Mouse (Mus musculus) spleen, postnatal 4 days (tissue): Measurements from ENCODE around the gene Stum.
A peak's percentile ranks its signal among the peaks of the same experiment; 100 is the strongest.
"Not testable (repeated sequence)": the region's sequence is repeated elsewhere in the genome, so short reads cannot be mapped to it uniquely, and the experiment has no call there.

ENCODE experiments used
- DNase-seq, 2 experiments: peaks; one replicate each; pipeline ENCODE4 v3.0.0; 2022; ENCODE audit warnings: low spot score in 2 of 2

The Stum gene

GRCm38 (mm10) chr1:180405576-180406335, 77.5 kb downstream of the Stum start:
- DNase-seq, result no peak

GRCm38 (mm10) chr1:180404706-180405105, 78.6 kb downstream of the Stum start:
- no peak for DNase-seq

DNA sequence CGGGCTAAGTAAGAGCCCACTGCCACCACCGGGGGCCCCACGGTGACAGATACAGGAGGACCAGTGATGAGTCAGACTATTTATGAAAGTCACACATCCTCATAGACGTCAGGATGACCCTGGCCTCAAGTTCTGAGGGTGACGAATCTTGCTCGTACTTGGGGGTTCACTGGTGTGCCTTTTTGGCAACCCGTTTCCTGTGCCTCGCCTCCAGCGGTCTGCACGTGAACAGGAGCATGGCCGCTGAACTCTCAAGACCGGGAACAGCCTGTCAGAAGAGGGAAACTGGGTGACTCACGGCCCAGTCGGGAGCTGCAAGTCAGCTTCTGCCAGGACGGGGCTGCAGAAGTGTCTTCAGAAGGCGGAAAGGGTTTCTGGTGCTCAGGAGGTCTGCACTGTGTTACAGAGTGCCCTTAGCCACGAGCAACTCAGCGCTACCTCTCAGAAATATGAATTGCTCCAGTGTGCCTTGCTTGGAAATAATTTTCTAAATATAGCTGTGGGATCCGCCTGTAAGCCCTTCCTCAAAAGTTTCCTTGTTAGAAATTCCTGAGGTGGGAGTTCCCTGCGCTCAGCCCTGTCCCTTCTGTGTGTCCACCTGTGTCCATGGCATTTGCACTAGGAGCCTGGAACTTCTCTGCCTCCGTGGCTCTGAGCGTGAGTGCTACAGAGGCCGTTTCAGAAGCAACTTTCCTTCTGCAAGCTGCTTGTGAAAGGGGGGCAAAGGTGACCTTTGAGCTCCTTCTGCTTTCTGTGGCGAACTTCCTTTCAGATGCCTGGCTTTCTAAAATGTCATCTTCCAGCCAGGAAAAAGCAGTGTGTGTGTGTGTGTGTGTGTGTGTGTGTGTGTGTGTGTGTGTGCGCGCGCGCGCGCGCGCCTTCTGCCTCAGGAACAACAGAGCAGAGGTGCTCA, 79.4 kb downstream of the Stum start:
- peak in 1 of 2 experiments; percentile 37 for DNase-seq

DNA sequence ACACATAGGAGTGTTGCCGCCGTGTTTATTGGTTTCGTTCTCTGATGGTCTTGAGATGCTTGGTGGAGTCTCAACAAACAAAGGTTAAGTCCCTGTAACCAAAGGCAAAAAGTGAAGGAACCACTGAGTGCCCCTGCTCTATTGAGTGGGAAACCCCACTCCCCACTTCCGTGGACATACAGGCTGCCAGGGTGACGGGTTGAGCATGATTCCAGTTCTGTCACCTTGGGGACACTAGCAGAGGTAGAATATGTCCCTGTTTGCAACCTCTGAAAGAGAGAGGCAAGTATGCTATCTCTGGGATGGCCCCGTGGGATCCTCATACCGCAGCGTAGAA, 80.0 kb downstream of the Stum start:
- no peak for DNase-seq

DNA sequence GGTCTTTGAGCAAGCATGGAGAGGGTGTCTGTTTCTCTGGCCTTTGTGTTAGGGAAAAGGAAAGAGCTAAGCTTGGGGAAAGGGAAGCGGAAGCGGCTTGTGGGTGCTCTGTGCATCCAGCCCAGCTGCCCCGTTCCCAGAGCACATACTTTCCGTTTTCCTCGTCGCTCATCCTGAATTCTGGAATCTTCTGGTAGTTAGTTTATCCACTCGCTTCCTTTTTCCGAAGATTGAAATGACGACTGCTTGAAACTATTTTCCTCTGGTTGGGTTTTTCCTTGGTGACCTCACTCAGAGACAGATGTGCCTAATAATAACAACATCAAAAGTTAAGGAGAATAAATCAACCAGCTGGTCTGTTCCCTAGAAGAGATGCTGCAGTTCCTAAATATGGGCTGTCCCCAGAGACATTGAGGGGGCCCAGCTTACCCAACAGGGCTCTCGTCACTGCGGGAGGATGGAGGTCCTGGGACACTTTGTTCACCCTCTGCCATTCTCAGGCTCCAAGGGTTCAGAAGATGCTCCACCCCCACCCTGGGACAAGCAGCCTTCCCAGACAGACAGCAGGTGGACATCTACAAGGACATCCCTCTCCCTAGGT, 80.7 kb downstream of the Stum start:
- no peak for DNase-seq

- DNase-seq, result no peak
These were observed 81.6 kb downstream of the Stum start for GRCm38 (mm10) chr1:180401725-180402124.

GRCm38 (mm10) chr1:180400691-180401455, 82.4 kb downstream of the Stum start:
- no peak for DNase-seq

- DNase-seq, result no peak
These were observed 84.9 kb downstream of the Stum start for GRCm38 (mm10) chr1:180398446-180398845.

- no peak for DNase-seq
These were observed 85.6 kb downstream of the Stum start for GRCm38 (mm10) chr1:180397734-180398133.

DNA sequence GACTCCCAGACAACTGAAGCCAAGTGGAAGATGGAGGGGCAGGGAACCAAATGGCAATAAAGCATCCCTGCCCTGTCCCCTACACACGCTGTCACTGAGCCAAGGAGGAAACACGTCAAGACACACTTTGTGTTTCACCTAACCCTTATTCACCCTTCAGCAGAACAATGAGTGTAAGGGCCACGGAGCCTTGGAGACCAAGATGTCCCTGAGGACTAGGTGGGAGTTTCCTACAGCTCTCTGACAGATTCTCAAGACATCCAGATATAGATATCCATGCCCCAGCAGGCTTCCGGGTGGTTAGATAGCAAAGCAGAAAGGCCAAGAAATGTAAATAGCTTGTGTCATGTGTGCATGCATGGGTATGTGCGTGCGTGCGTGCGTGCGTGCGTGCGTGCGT, 89.4 kb downstream of the Stum start:
- no peak for DNase-seq

DNA sequence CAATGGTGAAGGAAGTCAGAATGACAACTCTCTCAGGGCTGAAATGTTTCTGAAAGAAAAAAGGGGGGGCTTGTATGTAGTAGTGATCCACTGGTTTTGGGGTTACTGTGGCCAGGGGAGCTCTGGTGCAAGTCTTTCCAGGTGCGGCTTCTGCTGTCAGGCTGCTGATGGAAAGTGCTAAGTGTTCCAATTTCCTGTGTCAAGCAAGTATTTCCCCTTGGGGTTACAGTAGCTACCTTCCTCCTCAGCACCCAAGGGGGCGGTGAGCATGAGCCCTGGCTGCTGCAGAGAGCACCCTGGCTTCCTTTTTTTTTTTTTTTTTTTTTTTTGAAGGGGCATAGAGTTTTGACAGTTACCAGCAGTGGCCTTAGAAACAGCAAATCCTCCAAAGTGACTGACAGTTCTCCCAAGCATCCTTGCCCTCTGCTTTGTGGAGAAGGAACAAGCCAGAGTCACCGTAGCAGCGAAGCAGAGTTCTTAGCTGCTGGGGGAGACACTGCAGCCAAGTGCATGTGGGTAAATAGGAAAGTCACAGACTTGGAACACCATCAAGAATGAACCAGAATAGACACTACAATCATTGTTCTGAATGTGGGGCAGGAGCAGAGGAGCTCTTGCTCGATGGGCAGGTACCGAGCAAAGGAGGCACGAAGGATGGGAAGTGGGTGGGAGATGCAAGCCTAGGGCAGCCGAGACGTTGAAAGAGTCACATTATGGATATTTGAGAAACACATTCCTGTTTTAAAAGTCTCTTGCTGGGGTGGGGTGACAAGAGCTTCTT, 90.1 kb downstream of the Stum start:
- no peak for DNase-seq

GRCm38 (mm10) chr1:180392137-180392798, 91.0 kb downstream of the Stum start:
- DNase-seq, result no peak

DNA sequence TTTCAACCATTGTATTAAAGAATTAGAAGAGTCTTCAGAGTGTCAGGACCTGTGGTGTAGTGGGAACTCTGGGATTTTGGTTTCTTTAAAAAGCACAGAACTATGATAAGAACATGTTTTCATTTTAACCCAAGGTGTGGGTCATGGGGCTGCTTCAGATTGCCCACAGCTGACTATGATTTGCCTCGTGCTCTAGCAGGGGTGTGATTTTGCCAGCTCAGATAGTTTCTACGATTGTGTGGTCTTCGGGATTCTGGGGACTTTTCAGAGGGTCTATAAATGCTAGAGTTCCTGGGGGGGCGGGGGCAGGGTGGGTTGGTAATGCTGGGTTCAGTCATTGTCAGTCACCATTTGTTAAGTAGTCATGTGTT, 91.7 kb downstream of the Stum start:
- DNase-seq, result no peak

DNA sequence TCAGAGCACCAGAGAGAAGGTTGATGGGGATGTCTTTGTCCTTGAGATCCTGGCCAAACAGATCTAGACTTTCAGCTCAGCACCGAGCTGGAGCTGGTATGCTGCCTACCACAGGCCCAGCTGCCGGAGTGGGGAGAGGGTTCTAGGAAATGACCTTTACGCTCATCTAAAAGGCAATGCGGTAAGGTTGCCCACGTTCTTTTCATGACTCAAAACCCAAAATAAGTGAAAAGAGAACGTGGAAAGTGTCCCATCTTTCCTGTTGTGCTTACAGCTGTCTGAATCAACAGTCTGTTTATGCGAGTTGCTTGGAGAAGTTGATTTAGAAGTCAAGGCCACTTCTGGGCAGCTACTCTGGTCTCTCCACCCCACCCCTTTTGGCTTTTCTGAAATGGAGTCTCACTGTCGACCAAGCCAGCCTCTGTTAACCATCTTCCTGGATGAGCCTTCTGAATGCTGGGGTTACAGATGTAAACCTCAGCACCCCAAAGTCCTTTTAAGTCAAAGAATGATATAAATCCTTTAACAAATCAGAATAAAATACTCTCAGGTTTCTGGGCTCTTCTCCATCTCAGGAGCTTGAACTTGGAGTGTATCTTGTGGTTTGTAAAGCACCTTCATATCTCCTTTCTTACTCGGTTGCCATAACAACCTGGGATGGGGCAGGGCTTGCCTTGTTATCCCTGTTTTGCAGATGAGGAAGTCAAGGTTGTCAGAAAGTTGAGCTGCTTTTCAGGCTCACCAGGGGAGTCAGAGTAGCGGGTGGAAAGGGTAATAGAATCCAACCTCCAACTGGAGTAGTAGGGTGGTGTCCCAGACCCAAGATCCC, 92.3 kb downstream of the Stum start:
- DNase-seq, result no peak

- no peak for DNase-seq
These were observed 93.0 kb downstream of the Stum start for GRCm38 (mm10) chr1:180390321-180390731.

DNA sequence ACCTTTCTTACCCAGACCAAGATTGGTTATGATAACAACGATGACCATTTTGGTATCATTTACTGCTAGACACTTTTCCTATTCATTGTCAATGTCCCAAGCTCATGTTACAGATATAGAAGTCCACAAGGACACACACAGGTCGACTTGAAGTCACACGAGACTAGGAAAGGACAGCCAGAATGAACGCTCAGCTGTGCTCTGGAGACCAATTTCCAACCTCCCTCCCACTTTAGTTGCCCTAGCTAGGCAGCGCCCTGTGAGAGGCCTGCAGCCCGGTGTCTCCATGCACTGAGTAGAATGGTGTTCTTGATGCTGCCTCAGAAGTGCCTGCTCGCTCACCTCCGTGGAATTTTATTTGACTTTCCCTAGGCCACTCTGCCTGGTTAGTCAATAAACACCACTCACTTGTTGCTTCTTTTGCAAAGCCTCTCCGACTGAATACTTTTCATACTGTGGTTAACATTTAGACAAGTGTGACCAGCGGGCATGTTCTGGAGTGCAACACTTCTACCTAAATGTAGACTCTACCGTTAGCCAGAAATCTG, 94.0 kb downstream of the Stum start:
- DNase-seq, result not testable (repeated sequence)

DNA sequence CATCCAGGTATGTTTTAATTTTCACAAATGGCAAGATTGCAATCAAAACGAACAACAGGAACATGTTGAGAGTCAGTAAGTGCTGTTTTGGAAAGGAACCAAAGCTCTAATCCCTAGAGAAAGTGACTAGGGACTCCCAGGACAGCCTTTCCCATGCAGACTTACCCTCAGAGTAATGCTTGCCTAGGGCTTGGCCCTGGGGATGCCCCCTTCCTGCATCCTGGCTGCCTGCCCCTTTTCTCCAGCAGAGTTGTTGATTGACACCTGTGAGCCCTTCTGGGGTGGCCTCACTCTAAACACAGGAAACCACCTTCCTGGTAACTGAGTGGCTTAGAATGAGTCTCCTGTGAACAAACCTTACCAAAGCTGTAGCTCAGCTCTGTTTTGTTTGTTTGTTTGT, 94.8 kb downstream of the Stum start:
- no peak for DNase-seq

GRCm38 (mm10) chr1:180387750-180388480, 95.4 kb downstream of the Stum start:
- DNase-seq, result no peak
